Mouse (Mus musculus) adrenal gland, postnatal 4 days (tissue): ENCODE measurements around the gene Fam166a. TPM values are rescaled to one million over a fixed set of nuclear protein-coding genes. Genes with fewer than 3 reads are reported as not detected.

Experiments used
- DNase-seq, 2 experiments: peaks; one replicate each; pipeline ENCODE4 v3.0.0; 2021 to 2022; ENCODE audit warnings: low spot score in 2 of 2, mixed read lengths in 2 of 2
- total RNA-seq, 2 experiments: library from RNA; stranded (reverse); gene quantifications; 2 replicates each; pipeline ENCODE4 v1.2.3; 2021

The Fam166a gene
- total RNA-seq, 2 experiments from 2014 or later, result 0.45 to 0.68 TPM

- DNase-seq, result no peak
Measured at GRCm38 (mm10) chr2:25267241-25267640, 48.7 kb downstream of the Fam166a start.

GRCm38 (mm10) chr2:25267746-25268309, 49.3 kb downstream of the Fam166a start:
- DNase-seq, result no peak

Other genes starting within 250 kb of the Fam166a start
- gene Mrpl41, start 243.6 kb upstream of the Fam166a start, total RNA-seq, result 10 to 100 TPM; 82.1 to 96.4 TPM
- 10 to 100 TPM; 50.8 to 54.4 TPM for gene Pnpla7, start 242.7 kb upstream of the Fam166a start, total RNA-seq
- gene Nsmf, start 164.4 kb upstream of the Fam166a start, total RNA-seq, result 10 to 100 TPM; 78.9 to 80.1 TPM
- 1 to 10 TPM; 2.0 to 5.4 TPM for gene Entpd8, start 138.4 kb upstream of the Fam166a start, total RNA-seq
- gene Noxa1, start 123.6 kb upstream of the Fam166a start, total RNA-seq, result under 1 TPM in 1 of 2 experiments, not detected in 1; 0.59 TPM
- gene Nrarp, start 38.0 kb upstream of the Fam166a start, total RNA-seq, result 10 to 100 TPM; 10.2 to 18.4 TPM
- 10 to 100 TPM; 23.1 to 24.3 TPM for gene Tor4a, start 21.9 kb upstream of the Fam166a start, total RNA-seq
- 10 to 100 TPM; 64.8 to 65.8 TPM for gene Nelfb, start 7.3 kb upstream of the Fam166a start, total RNA-seq
- gene Stpg3, start 4.1 kb upstream of the Fam166a start, total RNA-seq, result not detected
- 100 to 1,000 TPM; 235 to 257 TPM for gene Tubb4b, start 6.0 kb downstream of the Fam166a start, total RNA-seq
- gene Slc34a3, start 15.6 kb downstream of the Fam166a start, total RNA-seq, result under 1 TPM in 1 of 2 experiments, not detected in 1; 0.95 TPM
- gene Rnf224, start 18.0 kb downstream of the Fam166a start, total RNA-seq, result not detected
- gene Rnf208, start 23.5 kb downstream of the Fam166a start, total RNA-seq, result 10 to 100 TPM; 14.3 to 18.7 TPM
- gene Cysrt1, start 23.7 kb downstream of the Fam166a start, total RNA-seq, result not detected
- 1 to 10 TPM; 4.4 to 5.9 TPM for gene AL732309.1, start 28.1 kb downstream of the Fam166a start, total RNA-seq
- 10 to 100 TPM; 28.9 to 38.5 TPM for gene Tmem203, start 36.7 kb downstream of the Fam166a start, total RNA-seq
- gene Tprn, start 43.9 kb downstream of the Fam166a start, total RNA-seq, result 10 to 100 TPM; 15.5 to 18.7 TPM
- 10 to 100 TPM; 56.0 to 56.8 TPM for gene Ssna1, start 53.7 kb downstream of the Fam166a start, total RNA-seq
- 100 to 1,000 TPM; 110 to 115 TPM for gene Anapc2, start 53.7 kb downstream of the Fam166a start, total RNA-seq
- not detected for gene Tmem210, start 69.4 kb downstream of the Fam166a start, total RNA-seq
- gene Lrrc26, start 71.2 kb downstream of the Fam166a start, total RNA-seq, result not detected
- 10 to 100 TPM; 15.0 to 15.2 TPM for gene Grin1, start 100.4 kb downstream of the Fam166a start, total RNA-seq
- gene Man1b1, start 113.6 kb downstream of the Fam166a start, total RNA-seq, result 10 to 100 TPM; 57.5 to 62.5 TPM
- gene Dpp7, start 137.6 kb downstream of the Fam166a start, total RNA-seq, result 10 to 100 TPM; 32.1 to 33.9 TPM
- gene Uap1l1, start 146.9 kb downstream of the Fam166a start, total RNA-seq, result 10 to 100 TPM; 18.6 to 24.0 TPM
- 1 to 10 TPM; 9.3 to 9.4 TPM for gene Sapcd2, start 153.6 kb downstream of the Fam166a start, total RNA-seq
- 10 to 100 TPM in 1 of 2 experiments, 1 to 10 TPM in 1; 10.0 to 11.8 TPM for gene Entpd2, start 177.1 kb downstream of the Fam166a start, total RNA-seq
- 100 to 1,000 TPM; 102 to 112 TPM for gene Npdc1, start 180.6 kb downstream of the Fam166a start, total RNA-seq
- under 1 TPM in 1 of 2 experiments, not detected in 1; 0.82 TPM for gene Fut7, start 204.5 kb downstream of the Fam166a start, total RNA-seq
- 10 to 100 TPM; 30.4 to 34.3 TPM for gene Abca2, start 210.0 kb downstream of the Fam166a start, total RNA-seq
- 1 to 10 TPM; 1.4 to 1.7 TPM for gene Clic3, start 238.1 kb downstream of the Fam166a start, total RNA-seq
- gene Paxx, start 242.3 kb downstream of the Fam166a start, total RNA-seq, result 10 to 100 TPM; 41.0 to 48.5 TPM